Mouse (Mus musculus) liver, embryonic 16.5 days (tissue): ENCODE data around the gene Map7d3. TPM values are rescaled to one million over a fixed set of nuclear protein-coding genes. Genes with fewer than 3 reads are reported as not detected.
A peak's percentile ranks its signal among the peaks of the same experiment; 100 is the strongest.

Experiments
- ATAC-seq: fragments of 200-750 bp; cut with Nextera tagmentation; 2 replicates; pipeline ENCODE4 v1.8.0; 2017; ENCODE audit warnings: low read depth, mild to moderate bottlenecking, moderate number of reproducible peaks, moderate library complexity
- H3K27ac ChIP-seq: fragments of 300-500 bp; sonication (generic); 2 replicates; pipeline ENCODE4 v1.5.1; 2014; ENCODE audit warnings: mild to moderate bottlenecking, low read length
- H3K27me3 ChIP-seq: fragments of 300-500 bp; sonication (generic); 2 replicates; pipeline ENCODE4 v1.6.1; 2014; ENCODE audit warnings: low read depth, low read length, mixed read lengths; ENCODE audit not compliant: control insufficient read depth, insufficient read depth
- H3K36me3 ChIP-seq: fragments of 300-500 bp; sonication (generic); 2 replicates; pipeline ENCODE4 v1.6.1; 2014; ENCODE audit warnings: mild to moderate bottlenecking; ENCODE audit not compliant: control insufficient read depth, insufficient read depth
- H3K4me1 ChIP-seq: fragments of 300-500 bp; sonication (generic); 2 replicates; pipeline ENCODE4 v1.6.1; 2014; ENCODE audit warnings: low read depth, low read length, mixed read lengths; ENCODE audit not compliant: control insufficient read depth
- H3K4me2 ChIP-seq: fragments of 300-500 bp; sonication (generic); 2 replicates; pipeline ENCODE4 v1.6.1; 2014; ENCODE audit warnings: low read depth, low read length, mixed read lengths
- H3K4me3 ChIP-seq: fragments of 300-500 bp; sonication (generic); 2 replicates; pipeline ENCODE4 v1.5.1; 2014; ENCODE audit warnings: low read depth, mild to moderate bottlenecking, low read length
- H3K9ac ChIP-seq: fragments of 300-500 bp; sonication (generic); 2 replicates; pipeline ENCODE4 v1.6.1; 2014; ENCODE audit warnings: low read depth, low read length
- H3K9me3 ChIP-seq: fragments of 300-500 bp; sonication (generic); replicated peaks from 2 replicates; pipeline ENCODE4 v1.6.1; 2016; ENCODE audit warnings: low read length; ENCODE audit not compliant: control insufficient read depth
- WGBS: fragments of 180-500 bp; shearing (Covaris S2); extraction: QIAGEN DNeasy Blood & Tissue Kit; methylation state at CpG from one replicate; pipeline ENCODE4 v1.1.7; 2014; ENCODE audit not compliant: insufficient replicate concordance; 5-methylcytosine and 5-hydroxymethylcytosine counted together
- polyA plus RNA-seq: library from polyadenylated mRNA; unstranded; fragments of >200 nt; fragmentation: Nextera tagmentation; extraction: Ambion mirVana; gene quantifications from 2 replicates; pipeline ENCODE4 v1.2.1, GENCODE M21; 2015

The Map7d3 gene
- polyA plus RNA-seq, 1 experiment from 2014 or later, result 0.35 TPM

- Histone ChIP-seq H3K27me3 (no peaks in the 10 kb centered on the region), H3K36me3 (no peaks in the 10 kb centered on the region), H3K27ac (no peak overlapping the region), H3K4me2 (no peak overlapping the region), H3K9me3 (no peaks in the 10 kb centered on the region), H3K9ac (no peak overlapping the region), H3K4me1 (peaks cover 4% of the 10 kb centered on the region), H3K4me3 (no peak overlapping the region)
- peak; percentile 53 for ATAC-seq
- 50% methylated on average over 6 of the region's 6 CpGs for WGBS
Observed at GRCm38 (mm10) chrX:56752144-56752543, 70.0 kb downstream of the Map7d3 start.

- Histone ChIP-seq H3K4me2 (no peak overlapping the region), H3K27me3 (no peaks in the 10 kb centered on the region), H3K4me3 (no peak overlapping the region), H3K9ac (no peak overlapping the region), H3K36me3 (no peaks in the 10 kb centered on the region), H3K4me1 (peaks cover 4% of the 10 kb centered on the region), H3K27ac (no peak overlapping the region), H3K9me3 (no peaks in the 10 kb centered on the region)
- no peak for ATAC-seq
- WGBS, result 38% methylated on average over 4 of the region's 4 CpGs
Observed at GRCm38 (mm10) chrX:56751536-56751935, 70.6 kb downstream of the Map7d3 start.

Other genes with a start within 250 kb of the Map7d3 start
- 8.4 and 9.0 TPM in 2 replicates for gene Mmgt1, start 224.3 kb downstream of the Map7d3 start, polyA plus RNA-seq
- gene Slc9a6, start 212.6 kb downstream of the Map7d3 start, polyA plus RNA-seq, result 3.8 TPM in 2 replicates
- gene Fhl1, start 90.5 kb downstream of the Map7d3 start, polyA plus RNA-seq, result 17.0 and 24.9 TPM in 2 replicates
- not detected in 2 replicates for gene Adgrg4, start 47.8 kb upstream of the Map7d3 start, polyA plus RNA-seq
- not detected in 2 replicates for gene Brs3, start 220.7 kb upstream of the Map7d3 start, polyA plus RNA-seq
- 19.4 and 20.3 TPM in 2 replicates for gene Htatsf1, start 231.3 kb upstream of the Map7d3 start, polyA plus RNA-seq